Mouse (Mus musculus): Measurements from ENCODE around the gene Kdm4a.

Gene Kdm4a

DNA sequence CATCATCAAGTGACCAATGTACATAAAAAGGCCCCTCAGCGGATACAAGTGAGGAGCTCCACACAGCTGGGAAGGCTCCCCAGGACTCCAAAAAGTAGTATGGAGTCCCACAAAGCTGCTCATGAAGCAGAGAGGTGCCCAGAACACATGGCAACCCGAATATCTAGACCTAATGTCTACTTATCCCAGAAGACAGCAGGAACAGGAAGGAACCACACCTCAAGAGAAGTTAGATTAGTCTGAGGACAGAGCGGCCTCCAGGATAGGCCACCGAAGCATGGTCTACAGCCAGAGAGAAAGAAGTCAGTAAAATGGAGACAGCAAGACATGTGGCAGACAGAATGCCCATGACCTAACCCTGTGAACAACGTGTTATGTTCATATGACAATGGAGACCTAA lies 25.0 kb downstream of the Kdm4a start:
- no peak for DNase-seq (ENCODE audit: low spot score)

DNA sequence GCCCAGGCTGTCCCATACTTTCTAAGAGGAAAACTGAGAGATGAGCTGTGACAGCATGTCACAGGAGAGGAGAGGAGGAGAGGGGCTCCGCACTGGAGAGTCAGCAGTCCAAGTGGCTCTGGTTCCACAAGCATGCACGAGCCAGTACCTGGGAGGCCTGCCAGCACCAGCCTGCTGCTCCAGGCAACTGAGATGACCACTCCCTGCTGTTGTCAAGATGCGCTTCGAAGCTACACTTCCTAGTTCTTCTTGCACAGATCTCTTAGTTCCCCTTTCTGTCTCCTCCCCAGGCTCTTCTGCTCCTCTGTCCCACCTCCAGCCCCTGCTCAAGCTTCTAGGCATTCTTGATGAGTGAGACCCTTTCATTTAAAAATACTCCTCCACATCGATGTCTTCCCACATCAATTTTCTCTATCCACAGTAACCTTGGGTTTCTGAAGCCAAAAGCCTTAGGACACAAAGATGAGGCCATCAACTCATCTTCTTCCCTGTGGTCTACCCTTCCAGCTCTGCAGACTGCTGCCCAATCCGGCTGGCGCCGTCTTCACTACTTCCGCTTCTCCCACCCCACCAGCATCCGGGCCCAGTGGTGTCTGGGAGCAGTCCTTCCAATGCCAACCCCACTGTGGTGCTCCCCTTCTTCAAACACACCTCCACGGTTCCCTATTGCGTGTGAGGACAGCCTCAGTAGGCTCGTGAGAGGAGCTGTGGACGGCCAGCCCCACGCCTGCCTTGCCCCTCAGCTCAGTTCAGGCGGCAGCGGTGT lies 27.6 kb downstream of the Kdm4a start:
- peak; percentile 7 for DNase-seq (ENCODE audit: low spot score)

DNA sequence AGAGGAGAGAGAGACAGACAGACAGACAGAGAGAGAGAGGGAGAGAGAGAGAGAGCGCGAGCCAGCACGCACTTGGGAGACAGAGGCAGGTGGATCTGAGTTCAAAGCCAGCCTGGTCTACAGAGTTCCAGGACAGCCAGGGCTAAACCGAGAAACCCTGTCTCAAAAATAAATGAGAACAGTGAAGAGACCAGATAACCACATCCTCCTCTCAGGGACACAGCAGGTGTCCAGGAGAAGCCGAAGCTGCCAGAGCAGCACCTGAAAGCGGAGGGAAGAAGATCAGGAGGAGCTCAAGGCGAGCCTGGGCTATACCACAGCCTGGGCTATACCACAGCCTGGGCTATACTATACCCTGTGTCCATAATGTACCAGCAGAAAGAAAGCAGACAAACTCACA lies 29.0 kb downstream of the Kdm4a start:
- no peak for DNase-seq (ENCODE audit: low spot score)

DNA sequence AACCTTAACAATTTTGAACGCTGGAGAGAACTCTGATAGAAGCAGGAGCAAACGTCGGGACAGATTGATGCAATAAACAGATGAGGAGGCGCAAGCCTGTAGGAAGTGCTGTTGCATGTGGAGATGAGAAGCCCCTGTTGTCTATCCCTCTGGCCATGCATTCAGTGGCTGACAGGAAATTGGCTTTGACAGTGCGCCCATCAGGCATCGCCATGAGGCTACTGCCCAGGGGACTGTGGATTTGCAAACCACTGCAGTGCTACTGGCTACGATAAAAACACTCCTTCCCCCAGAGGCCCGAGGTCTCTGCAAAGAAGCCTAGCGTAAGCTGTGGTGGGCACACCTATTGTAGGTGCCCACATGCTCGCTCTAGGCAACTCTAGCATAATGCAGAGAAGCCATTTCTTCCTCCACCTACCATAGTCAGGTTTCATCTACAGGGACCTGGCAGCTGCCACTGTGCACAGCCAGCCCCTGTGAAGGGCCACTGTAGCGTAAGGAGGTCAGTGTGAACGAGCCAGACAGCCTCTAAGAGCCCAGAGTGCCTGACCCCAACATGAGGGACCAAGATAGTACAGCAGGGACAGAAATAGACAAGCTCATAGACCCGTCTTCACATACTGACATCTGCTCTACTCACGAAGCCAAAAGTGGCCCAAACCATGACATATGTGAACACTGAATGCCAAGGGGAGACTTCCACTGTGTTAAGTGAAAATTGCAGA lies 29.7 kb downstream of the Kdm4a start:
- DNase-seq (ENCODE audit: low spot score): no peak

DNA sequence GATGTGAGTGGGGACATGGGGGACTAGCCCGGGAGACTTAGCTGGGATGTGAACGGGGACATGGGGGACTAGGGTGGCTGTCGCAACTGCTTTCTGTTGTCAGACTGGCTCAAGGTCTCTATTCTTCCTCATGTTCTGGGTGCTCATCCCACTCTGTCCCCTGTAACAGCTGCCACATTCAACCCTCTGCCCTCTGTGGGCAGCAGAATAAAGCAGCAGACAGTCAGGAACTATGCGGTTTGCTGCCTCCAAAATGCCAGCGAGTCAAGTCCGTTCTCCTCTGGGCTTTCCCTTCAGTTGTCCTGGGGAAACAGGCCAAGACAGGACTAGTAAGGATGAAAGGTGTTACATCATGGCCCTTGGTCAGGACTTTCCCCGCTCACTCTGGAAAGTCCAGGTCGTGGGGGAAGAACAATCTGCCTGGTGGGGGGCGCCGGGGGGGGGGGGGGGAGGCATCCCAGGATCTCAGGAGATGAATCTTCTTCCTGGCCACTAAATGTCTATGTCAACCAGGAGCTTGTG lies 30.7 kb downstream of the Kdm4a start:
- DNase-seq (ENCODE audit: low spot score): no peak

DNA sequence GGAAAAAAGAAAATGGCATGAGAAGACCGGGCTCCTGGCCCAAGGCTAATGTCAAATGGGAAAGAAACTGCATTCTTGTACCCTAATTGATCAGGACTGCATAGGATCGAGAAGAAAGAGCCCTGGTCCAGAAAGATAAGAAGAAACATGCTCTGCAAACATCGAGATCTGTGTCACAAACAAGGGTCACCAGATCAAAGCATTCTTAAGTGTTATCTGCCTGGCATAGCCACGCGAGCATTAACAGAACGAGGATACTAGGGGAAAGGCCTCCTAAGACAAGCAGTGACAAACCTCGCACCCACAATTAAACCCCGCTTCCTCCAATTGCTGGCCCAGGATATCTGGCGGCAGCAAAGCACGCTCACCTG lies 31.5 kb downstream of the Kdm4a start:
- DNase-seq (ENCODE audit: low spot score): no peak

DNA sequence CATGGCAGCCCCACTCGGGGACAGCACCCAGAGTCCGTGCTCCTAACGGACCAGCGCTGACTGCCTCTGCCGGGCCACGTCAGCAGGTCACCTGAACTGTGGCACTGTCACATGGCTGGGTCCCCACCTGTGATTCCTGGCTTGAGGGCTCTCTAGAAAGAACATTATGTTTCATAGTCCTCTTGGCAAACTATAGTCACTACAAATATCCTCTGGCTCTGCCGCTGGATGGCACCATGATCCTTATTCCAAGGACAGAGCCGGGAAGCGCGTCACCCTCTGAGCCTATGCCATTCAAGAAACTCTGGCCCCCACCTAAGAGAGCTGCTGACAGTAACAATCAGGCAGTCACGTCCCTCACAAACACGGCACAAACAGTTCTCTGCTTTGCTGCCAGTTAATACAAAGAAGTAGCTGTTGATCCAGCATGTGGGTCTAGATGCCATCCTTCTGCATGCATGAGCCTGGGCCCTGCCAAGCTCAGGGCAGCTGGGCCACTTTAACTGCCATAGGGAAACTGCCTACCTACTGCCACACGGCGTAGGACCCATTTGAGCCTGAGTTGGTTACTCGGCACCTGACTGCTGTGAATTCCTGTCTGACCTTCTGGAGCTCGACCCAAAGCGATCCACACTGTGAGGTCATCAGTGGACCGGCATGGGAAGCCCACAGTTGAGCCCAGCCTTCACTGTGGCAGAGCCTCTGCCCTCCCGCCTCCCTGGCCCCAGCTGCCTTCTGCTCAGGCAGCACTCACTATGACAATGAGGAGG lies 32.1 kb downstream of the Kdm4a start:
- no peak for DNase-seq (ENCODE audit: low spot score)

DNA sequence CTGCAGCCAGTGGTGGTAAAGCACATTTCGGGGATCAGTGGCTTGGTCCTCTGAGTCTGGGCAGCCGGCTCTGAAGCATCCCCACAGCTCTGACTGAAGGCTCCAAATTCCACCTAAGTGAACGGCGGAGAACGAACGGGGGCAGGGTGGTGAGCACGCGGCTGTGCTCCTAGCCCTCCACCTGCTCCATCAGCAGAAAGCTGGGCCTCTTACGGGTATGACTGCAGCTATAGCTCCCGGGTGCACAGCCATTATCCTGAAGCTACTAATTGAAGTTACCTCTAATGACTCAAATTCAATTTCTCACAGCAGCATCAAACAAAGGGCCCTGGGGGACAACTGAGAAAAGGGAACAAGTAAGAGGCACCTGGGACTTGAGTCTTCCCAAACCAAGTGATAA lies 32.8 kb downstream of the Kdm4a start:
- no peak for DNase-seq (ENCODE audit: low spot score)

DNA sequence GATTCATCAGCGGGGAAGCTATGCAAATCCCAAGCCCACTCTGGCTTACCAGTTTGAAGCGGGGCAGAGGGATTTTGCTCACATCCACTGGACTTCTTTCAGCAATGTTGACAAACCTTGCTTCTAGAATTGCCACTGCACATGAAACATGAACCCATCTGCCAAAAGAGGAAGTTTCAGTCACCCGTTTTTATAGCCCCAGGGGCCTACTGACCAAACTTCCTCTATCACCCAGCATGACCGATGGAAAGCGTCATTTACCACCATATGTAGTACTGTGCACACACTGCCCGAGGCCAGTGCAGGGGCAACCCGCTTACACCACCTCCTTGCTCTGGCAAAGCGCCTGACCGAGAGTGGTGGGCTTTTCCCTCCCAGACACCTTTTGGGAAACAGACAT lies 35.5 kb downstream of the Kdm4a start:
- no peak for DNase-seq (ENCODE audit: low spot score)

DNA sequence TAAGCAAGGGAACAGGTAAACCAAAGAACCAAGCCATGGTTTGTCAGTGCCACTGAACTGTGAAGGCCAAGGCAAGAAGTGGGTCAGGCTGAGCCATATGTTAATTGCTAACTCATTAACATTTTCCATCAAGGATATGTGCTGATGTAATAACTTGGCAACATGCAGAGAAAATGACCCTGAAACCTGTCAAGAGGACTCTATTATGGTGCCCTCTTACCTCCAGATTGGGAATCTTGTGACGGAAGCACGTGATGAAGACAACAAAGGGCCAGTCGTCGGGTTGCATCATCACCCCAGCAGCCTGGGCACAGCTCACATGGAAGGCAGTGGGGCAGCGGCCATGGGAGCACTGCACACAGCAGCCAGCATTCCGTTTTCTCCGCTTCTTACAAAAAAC lies 36.2 kb downstream of the Kdm4a start:
- peak; percentile 32 for DNase-seq (ENCODE audit: low spot score)

DNA sequence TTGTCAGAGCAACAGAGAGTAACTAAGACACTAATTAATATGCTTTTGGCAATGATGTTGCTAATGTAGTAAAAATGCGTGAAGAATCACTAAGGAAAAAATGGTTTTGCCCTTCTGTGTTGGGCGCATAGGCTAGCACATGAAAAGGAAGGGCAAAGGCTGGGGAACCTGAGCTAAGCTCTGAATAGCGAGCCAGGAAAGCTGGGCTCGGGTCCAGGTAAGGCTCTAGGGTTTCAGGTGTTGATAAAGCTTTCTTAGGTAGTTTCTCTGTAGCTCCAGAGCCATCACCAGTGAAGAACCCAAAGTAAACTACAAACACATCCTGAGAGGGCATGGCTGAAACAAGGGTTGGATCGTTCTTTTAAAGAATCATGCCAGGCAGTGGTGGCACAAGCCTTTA lies 38.3 kb downstream of the Kdm4a start:
- no peak for DNase-seq (ENCODE audit: low spot score)

DNA sequence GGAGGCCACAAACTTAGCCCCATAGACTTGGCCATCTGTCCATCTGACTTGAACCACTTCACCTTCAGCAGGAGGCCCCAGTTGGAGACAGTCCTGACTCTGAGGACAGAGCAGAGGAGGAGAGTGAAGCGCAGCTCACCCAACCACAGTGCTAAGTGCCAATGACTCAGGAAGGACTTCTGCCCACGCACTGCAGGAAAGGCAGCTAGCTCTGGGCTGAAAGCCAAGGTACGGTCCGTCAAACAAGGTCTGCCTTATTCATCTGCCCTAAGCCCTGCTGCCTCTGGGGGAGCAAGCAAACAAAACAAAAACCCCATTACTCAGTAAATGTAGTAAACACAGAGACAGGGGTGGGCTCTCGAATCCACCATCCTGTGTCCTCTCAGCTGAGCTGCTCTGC lies 41.0 kb downstream of the Kdm4a start:
- peak; percentile 91 for DNase-seq (ENCODE audit: low spot score)

DNA sequence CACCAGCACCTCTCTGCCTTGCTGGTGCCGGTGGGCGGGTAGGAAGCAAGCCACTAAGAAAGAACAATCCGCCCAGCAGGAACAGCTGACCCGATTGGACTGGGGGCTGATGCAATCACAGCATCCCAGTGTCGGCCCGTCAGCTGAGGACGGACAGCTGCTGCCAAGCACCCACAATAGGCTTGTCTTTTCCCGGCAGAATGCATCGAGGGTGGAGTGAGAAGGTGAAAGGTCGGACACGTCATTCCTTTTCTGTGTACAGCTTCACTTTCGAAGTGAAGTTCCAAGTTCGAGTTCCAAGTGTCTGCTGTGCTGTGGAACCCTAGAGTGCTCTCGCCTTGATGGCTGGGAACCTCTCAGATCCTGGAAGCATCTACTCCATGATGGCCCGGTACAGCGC lies 42.0 kb downstream of the Kdm4a start:
- DNase-seq (ENCODE audit: low spot score): peak; percentile 23

DNA sequence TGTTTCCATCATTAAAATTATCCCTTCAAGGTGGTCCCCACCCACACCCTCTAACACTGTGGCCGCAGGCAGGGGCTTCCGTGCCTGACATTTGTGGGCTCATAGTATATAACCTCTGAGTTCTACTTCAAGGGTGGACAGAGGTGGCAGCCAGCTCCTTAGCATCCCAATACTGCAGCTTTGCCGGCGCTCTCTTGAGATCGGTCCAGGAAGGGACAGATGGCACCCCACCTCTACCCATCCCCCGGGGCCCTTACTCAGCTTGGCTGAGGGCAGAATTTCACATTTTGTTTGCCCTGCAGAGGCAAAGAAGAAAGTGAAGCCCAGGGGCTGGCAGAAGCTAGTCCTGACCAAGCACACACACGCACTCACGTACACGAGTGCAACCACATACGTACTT lies 42.5 kb downstream of the Kdm4a start:
- DNase-seq (ENCODE audit: low spot score): no peak

DNA sequence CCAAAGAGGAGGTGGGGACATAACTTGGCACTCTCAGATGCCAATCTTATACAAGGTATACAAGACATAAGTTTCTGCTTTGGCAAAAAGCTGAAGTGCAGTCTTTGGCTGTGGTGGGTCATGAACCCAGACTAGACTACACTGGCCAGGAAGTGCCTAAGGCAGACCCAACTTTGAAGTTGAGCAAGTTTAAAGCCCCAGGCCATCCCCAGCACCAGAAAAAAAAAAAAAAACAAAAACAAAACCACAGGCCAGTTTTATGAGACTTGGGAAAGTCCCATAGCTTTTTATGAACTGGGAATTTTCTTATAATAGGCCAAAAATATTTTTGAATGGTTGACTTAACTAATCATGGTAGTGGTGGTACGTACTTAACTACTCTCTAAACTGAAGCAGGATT lies 44.4 kb downstream of the Kdm4a start:
- DNase-seq (ENCODE audit: low spot score): peak; percentile 43

DNA sequence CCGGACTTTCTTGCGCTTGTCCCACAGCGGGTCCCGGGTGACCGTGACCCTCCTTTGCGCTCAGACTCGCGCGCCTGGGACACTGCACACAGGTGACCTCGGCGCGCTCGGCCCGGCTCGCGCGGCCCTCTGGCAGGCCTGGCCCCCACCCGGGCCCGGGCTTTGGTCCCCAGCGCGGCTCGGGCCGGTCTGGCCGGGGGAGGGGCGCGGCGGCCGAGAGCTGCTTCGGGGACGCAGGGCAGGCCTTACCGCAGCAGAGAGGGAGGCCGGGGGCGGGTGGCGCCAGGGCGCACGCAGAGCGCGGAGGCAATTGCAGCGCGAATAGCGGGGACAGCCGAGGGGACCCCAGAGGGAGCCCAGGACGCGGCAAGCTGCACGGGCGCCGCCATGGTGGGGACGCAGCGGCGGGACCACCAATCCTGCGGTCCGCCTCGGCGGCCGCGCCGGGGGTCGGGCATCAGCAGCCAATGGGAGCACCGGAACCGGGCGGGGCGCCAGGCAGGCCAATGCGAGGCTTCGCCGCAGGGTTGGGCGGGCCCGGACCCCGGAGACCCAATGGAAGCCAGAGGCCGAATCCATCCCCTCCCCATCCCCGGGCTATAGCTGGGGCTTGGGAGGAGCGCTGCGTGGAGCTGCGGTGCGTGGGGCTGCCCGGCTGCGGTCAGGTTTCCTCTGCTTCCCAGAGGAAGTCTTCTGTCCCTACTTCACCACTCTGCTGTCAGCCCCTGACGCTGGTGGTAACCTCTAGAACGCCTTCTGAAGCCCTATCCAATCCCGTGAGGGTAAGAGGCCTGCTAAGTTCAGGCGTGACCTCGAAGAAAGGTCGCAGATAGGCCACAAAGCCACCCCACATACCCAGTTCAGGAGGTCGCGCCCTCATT lies 45.1 kb downstream of the Kdm4a start, which contains the start of gene St3gal3:
TSS of gene St3gal3 (minus strand) at position 430 of the 881 bp plus-strand sequence.
- peak; percentile 88 for DNase-seq (ENCODE audit: low spot score)

DNA sequence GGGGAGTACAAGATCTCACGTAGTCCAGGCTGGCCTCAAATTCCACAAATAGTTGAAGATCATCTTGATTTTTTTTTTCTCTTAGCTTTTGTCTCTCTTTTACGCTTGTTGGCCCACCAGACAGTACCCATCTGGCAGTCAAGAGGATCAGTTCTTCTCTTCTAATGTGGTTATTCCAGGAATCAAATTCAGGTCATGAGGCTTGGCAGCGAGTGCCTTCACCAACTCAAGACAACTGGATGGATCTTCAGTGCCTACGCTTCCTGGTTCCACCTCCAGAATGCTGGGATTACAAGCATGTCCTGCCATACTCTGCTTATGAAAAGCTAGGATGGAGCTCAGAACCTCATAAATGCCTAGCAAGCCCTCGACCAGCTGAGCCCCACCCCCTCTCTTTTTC lies 48.5 kb downstream of the Kdm4a start:
- DNase-seq (ENCODE audit: low spot score): no peak

DNA sequence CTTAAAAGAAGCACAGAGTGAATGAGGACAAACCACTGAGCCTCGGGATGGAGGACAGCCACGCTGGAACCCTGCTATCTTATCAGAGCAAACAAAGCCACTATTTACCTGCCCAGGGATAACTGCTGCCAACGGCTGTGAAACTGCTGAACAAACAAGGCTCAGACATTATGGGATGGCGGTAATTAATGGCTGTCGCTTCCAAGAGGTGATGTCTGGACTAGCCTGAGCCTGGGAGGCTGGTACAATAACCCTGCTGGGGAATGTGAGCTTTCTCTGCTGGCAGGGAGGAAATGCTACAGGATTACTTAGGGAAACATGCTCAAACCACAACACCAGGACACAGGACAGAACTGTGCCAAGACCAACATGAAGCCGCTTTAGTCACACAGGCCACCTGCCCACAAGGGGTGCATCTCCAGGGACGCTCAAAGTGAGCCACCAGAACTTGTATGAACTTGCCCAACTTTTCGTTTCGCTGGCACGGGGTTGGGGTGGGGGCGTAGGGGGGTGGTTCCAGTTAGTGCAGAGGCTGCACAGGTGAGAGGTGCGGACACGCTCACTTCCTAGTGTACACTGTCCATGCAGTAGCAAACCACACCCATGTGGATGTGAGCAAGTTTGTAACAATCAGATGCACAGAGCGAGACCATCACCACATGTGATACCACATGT lies 56.7 kb downstream of the Kdm4a start:
- no peak for DNase-seq (ENCODE audit: low spot score)

DNA sequence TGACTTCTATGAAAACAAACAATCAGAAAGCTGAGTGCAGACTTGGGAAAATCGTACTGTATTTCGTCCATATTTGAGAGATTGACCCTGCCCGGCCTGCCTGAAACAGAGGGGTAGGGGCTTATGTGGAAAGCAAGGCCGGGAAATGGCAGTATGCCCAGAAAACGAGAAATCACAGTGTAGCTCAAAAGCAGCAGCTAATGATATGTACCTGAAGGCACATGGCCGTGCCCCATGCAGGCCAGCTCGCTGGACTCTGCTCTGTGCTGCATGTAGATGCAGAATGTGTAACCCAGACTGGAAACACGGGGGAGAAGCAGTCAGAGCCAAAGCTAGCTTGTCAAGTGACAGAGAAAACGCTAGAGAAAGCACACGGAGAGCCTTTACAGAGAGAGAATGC lies 57.8 kb downstream of the Kdm4a start:
- no peak for DNase-seq (ENCODE audit: low spot score)

DNA sequence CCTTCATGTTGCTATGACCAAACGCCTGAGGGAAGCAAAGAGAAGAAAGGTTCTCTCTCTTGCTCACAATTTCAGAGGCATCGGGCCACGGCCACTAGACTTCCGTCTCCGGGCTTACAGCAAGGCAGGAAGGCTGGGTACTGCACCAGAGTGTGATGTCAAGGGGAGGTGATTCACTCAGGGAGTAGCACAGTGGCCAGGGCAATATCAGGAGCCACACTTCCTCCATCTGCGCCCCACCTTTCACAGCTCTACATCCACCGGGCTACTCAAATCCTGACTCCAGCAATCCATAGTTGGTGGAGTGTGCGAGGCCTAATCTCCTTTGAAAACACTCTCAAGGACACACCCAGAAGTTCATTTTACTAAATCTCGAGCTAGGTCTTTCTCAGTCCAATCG lies 62.3 kb downstream of the Kdm4a start:
- no peak for DNase-seq (ENCODE audit: low spot score)

DNA sequence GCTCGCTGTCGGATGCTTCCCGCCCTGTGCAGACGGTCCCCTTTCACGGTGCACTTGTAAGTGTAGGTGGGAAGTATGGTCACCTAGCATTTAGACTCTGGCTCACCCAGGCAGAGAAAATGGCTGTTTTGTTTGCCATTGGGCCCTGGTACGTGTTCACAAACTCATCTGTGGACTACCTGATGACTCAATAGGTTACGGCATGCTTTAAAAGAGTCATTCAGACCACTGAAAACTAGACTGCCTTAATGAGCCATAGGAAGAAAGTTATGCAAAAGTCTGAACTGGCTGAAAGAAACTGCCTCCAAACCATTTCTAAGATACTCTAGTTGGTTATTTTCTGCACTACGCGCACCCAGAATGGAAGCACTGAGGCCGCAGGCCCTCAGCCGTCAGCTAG lies 63.7 kb downstream of the Kdm4a start:
- no peak for DNase-seq (ENCODE audit: low spot score)

All from adipocyte (in vitro differentiated cells).